Mouse (Mus musculus): ENCODE results near the gene 4930467E23Rik.
"Not testable (repeated sequence)": the region's sequence is repeated elsewhere in the genome, so short reads cannot be mapped to it uniquely, and the experiment has no call there.

DNA sequence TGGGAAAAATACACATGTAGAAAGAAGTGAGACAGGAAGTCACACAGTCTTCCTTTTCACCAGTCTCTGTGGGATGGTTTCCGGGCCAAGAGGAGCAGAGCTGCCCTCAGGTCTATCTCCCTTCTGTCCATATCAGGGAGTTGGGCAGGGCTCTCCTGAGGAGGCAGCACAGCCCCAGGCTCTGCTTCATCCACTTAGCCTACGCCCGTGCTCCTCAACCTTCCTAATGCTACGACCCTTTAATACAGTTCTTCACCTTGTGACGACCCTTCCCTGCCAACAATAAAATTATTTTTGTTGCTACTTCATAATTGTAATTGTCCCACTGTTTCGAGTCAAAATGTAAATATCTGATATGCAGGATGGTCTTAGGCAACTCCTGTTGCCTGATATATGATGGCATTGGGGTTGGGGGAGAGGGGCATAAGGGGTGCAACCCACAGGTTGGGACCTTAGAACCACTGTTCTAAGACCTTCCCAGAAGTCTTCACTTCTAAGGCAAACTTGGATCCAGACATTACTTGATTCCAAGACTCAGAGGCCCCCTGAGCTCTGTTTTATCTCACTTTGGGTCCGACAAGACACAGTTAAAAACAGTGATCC is 16.0 kb upstream of the 4930467E23Rik start:
- not testable (repeated sequence) for TF ChIP-seq CTCF (IDR thresholded peaks at IDR 0.05; ENCODE audit: borderline replicate concordance, insufficient read depth, low read depth, low read length); POLR2A (IDR thresholded peaks at IDR 0.05; ENCODE audit: borderline replicate concordance, insufficient read depth, low read length)
